Mouse (Mus musculus) layer of hippocampus, adult 18-20 months (tissue): Measurements from ENCODE around the gene D10Wsu102e. TPM values are rescaled to one million over a fixed set of nuclear protein-coding genes. Genes with fewer than 3 reads are reported as not detected.
"Not testable (repeated sequence)": the region's sequence is repeated elsewhere in the genome, so short reads cannot be mapped to it uniquely, and the experiment has no call there.

ENCODE experiments used
- DNase-seq, 2 experiments: peaks; one replicate each; pipeline ENCODE4 v3.0.0; 2022; ENCODE audit warnings: low spot score in 2 of 2
- total RNA-seq, 2 experiments: library from RNA; stranded (reverse); gene quantifications; 2 replicates each; pipeline ENCODE4 v1.2.3; 2021

Gene D10Wsu102e
- total RNA-seq, 2 experiments from 2014 or later, result 2.8 to 3.0 TPM

GRCm38 (mm10) chr10:83383863-83384262 lies 23.8 kb downstream of the D10Wsu102e start:
- no peak for DNase-seq

- no peak for DNase-seq
Observed at GRCm38 (mm10) chr10:83384456-83385215, 24.6 kb downstream of the D10Wsu102e start.

GRCm38 (mm10) chr10:83385330-83385910 lies 25.4 kb downstream of the D10Wsu102e start:
- no peak for DNase-seq

DNA sequence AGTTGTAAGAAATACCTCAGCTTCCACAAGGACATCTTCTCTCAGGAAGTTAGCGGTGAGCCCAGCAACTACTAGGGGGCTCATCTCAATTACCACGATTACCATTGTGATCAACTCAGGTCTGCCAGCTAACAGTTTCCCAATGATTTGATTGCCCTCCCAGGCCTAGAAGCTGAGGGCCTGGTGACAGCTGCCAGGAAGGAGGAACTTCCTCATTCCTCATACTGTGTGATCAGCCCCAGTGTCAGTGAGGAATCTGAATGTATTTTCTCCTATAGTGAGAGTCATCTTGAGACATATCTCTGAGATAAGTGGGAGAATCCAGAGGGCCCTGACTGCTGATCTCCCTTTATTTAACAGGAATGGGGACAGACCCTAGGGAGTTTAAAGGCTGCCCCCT lies 37.3 kb downstream of the D10Wsu102e start:
- no peak for DNase-seq

DNA sequence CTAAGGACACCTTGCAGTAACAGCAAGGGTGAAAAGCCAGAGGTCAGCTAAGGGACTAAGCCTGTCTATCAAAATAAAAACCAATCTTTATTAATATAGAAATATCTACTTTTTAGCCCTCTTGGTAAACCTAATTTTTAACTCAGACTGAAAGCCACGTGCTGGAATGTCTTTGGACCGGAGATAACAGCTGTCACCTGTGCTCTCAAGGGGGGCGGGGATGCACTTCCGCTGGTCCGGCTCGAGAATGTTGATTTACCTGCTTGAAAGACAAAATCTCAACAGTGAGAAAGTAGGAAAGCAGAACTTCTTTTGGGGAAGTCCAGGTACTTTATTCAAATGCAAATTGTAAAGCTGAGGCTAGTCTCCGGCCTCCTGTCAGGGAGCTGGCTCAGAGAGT lies 40.9 kb downstream of the D10Wsu102e start:
- not testable (repeated sequence) for DNase-seq

DNA sequence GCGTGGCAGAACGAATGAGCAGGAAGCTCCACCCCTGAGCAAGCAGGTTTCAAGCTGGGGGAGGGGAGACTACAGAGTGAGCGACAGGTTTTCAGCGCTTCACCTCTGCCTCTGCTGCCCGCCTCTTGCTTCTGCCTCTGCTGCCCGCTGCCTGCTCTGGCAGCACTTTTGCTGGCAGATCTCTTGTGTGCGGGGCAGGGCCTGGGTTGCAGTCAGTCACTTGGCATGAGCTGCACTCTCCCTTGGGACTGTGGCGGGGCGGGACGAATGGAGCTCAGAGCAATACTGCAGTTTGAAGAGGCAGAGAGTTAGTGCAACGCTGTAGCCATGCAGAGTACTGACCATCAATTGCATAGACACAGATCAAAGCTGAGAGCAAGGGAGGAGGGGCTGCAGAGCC lies 45.0 kb downstream of the D10Wsu102e start:
- no peak for DNase-seq

GRCm38 (mm10) chr10:83405711-83406110 lies 45.7 kb downstream of the D10Wsu102e start:
- DNase-seq, result no peak

GRCm38 (mm10) chr10:83407141-83407540 lies 47.1 kb downstream of the D10Wsu102e start:
- no peak for DNase-seq

DNA sequence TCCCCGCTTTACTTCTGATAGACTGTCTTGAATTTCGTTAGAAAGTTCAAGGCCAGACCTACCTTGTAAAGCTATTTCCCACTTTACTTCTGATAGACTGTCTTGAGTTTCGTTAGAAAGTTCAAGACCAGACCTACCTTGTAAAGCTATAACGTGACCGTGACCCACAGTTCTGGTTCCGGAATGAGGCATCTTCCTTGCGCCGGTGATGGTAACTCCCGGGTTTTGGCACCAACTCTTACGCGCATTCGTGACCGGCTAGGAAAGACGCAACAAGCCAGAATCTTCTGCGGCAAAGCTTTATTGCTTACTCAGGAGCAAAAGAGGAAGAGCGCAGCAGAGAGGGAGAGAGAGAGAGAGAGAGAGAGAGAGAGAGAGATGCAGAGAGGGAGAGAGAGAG lies 58.4 kb downstream of the D10Wsu102e start:
- not testable (repeated sequence) for DNase-seq

GRCm38 (mm10) chr10:83448582-83448981 lies 88.6 kb downstream of the D10Wsu102e start:
- no peak for DNase-seq

- DNase-seq, result no peak
Observed at GRCm38 (mm10) chr10:83457531-83457930, 97.5 kb downstream of the D10Wsu102e start.

- DNase-seq, result no peak
Observed at GRCm38 (mm10) chr10:83475226-83475625, 115.2 kb downstream of the D10Wsu102e start.

GRCm38 (mm10) chr10:83477286-83477685 lies 117.3 kb downstream of the D10Wsu102e start:
- DNase-seq, result peak; percentile 5 to 23

DNA sequence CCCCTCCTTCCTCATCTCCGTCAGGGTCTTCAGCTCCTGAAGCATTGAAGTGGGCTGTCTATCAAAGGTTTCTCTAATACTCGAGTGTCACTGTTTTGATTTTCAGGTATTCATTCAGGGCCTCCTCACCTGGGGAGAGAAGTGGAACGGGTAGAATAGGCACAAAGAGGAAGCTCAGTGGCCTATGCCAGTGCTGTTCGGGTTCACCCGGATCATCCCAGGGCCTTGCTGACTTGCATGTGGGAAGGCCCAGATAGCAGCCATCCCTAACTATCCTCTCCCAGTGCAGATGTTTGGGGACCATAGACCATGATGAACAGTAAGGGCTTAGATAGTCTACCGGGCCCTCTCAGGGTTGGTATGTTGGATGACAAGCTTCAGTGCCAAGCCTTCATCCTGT lies 130.5 kb downstream of the D10Wsu102e start:
- no peak for DNase-seq

DNA sequence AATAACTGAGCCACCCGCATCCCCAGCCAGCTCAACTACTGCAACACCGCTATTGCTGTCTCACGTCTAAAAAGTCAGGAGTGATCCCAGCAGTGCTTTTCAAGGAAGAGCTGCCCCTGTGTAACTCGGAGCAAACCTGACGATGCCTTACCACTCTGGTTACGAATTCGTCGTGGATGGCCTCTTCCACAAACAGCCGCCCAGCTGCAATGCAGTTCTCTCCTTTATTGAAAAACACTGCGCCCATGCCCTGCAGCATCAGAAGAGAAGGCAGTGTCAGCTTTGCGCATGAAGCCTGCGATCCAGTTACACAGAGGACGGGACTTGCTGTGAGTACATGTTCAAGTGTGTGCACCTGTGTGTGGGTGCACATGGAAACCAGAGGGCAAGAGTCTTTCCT lies 137.3 kb downstream of the D10Wsu102e start:
- no peak for DNase-seq

- DNase-seq, result peak in 1 of 2 experiments; percentile 2
Observed at GRCm38 (mm10) chr10:83508962-83509660, 149.1 kb downstream of the D10Wsu102e start.

GRCm38 (mm10) chr10:83511304-83511703 lies 151.3 kb downstream of the D10Wsu102e start:
- DNase-seq, result no peak

- DNase-seq, result no peak
Observed at GRCm38 (mm10) chr10:83513736-83514135, 153.7 kb downstream of the D10Wsu102e start.

DNA sequence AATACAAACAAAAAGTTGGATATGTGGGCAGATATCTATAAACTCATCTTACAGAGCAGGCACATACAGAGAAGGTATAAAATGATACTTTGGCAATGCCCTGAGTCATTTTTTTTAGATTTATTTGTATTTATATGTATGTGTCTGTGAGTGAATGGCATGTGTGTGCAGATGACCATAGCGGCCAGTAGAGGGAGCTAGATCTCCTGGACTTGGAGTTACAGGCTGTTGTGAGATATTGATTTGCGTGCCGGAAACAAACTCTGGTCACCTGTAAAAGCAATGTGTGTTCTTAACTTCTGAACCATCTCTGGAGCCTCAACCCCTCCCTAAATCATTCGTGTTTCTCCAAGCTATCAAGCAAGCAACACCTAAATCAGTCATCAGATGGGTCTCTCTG lies 161.0 kb downstream of the D10Wsu102e start:
- DNase-seq, result no peak

- DNase-seq, result not testable (repeated sequence)
Observed at GRCm38 (mm10) chr10:83524238-83524637, 164.2 kb downstream of the D10Wsu102e start.

GRCm38 (mm10) chr10:83530384-83530967 lies 170.5 kb downstream of the D10Wsu102e start:
- no peak for DNase-seq
